Mouse (Mus musculus) neutrophil, adult 5-6 weeks (primary cell): ENCODE results near the gene Palm3. TPM values are rescaled to one million over a fixed set of nuclear protein-coding genes. Genes with fewer than 3 reads are reported as not detected.

Experiments
- ATAC-seq: fragments of 151-379, 151-347 bp; 2 replicates; pipeline ENCODE4 v1.8.0; 2017; ENCODE audit warnings: mild to moderate bottlenecking, moderate TSS enrichment; ENCODE audit not compliant: insufficient number of reproducible peaks, poor library complexity, low FRiP score, severe bottlenecking; ENCODE audit errors: extremely low read depth
- total RNA-seq: library from RNA; stranded (forward); fragments of 200-1000 nt; gene quantifications from 2 replicates; pipeline ENCODE4 v1.2.3, GENCODE M21; 2017

Palm3 gene
- total RNA-seq, 1 experiment from 2014 or later: 0.35 TPM

DNA sequence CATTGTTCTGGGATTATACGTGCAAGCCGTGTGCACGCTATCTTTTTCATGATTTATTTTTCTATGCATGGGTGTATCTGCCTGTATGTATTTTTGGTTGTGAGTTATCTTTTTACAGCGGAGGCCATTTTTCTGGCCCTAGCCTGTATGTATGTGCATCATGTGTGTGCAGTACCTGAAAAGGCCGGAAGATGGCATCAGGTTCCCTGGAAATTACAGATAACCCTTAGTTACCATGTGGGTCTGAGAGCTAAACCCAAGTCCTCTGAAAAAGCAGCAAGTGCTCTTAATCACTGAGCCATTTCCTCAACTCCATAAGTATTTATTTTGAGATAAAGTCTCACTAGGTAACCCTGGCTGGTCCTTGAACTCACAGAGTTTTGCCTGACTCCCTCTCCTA is 32.0 kb downstream of the Palm3 start:
- ATAC-seq: no peak

DNA sequence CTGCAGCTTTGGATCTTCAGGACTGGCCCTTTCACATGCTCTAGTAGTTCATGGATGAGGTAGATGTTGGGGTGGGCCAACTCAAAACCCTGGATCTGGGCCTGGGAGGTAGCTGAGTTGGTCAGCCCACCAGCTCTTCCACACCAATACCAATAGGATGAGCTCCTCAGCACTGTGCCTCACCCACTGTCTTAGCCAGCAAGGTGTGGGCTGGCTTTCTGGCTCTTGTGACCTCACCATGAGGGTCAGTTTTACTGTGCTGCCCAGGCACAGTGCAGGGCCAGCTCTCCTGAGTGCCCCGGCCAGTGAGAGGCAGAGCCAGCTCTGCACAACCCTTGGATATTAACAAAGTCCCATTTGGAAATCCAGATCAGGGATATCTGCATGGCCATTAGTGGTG is 36.6 kb downstream of the Palm3 start:
- no peak for ATAC-seq

DNA sequence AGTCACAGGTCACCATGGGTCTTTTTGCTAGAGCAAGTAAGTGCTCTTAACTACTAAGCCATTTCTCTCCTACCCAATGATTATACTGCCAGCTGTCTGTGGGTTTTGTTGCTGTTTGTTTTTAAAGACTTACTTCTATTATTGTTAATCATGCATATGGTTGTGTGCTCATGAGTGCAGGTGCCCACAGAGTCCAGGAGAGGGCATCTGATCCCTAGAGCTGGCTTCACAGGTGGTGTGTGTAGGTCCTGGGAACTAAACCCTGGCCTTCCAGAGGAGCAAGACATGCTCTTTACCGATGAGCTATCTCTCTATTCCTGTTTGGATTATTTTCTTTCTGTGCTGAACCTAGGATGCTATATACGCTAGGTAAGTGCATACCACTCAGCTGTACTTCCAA is 38.0 kb downstream of the Palm3 start:
- no peak for ATAC-seq

DNA sequence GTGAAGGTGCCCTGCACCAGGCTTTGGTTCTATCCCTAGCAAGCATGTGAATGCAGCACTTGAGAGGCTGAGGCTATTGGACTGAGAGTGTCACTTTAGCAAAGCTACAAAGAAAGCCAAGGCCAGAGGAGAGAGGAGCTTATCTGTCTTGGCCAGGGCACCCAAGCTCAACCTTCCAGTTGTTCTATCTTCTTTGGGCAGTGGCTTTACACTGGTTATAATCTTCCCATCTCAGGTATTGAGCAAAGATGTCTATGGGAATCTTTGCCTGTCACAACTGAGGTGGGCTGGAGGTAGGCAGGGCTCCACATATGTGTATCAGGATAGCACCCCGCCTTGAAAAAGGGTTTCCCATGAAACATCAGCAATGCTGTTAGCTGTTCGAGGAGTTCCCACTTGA is 39.0 kb downstream of the Palm3 start:
- ATAC-seq: no peak

DNA sequence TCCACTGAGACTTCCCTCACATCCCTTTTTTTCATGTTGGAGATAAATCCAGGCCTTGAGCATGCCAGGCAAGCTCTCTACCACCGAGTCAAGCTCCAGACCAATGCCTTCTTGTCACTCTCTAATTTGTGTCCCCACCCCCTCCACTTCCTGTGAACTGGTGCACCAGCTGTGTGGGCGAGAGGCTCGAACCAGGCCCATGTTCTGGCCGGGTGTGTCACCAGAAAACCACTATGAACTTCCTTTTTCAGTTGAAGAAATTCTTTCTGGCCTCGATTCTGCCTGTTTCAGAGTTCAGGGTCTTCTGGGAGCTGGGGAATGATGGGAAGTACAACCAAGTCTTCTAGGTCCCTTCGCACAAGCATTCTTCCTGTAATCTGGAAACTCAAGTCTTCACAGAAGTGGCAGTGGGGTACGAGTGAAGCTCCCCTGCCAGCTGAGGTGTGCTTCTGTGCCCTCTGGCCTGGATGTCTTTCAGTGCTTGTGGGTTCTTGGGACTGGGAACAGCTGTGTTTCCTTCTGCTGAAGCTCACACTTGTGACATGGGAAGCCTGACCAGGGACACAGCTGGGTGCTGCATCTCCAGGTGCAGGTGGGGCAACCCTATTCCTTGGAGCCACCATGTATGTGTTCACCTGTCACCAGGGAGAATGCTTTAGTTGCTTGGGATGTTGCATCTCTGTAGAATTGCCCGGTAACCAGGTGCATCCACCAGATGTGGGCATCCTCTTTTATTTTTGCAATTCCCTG is 42.8 kb downstream of the Palm3 start:
- no peak; the same call in 1 of the 2 replicates for ATAC-seq

DNA sequence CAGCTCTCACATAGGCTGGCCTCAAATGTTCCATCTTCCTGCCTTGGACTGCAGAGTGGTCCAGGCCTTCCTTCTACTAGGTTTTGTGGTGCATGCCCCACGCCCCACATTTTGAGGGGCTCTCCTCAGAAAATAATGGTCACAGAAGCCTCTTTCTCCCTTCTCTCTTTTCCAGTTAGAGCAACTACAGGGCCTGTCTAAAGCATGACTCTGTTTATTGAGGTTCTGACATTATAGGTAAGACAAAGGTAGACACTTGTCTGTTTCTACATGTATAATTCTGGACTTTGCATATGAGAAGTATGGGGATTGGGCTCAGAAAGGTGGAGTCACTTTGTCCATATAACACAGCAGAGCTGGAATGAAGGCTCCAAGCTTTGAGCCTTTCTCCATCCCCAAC is 43.8 kb downstream of the Palm3 start, which contains the start of gene Gm10643:
Gm10643 (minus strand) TSS at position 101 of the 400 bp plus-strand sequence.
- ATAC-seq: no peak

DNA sequence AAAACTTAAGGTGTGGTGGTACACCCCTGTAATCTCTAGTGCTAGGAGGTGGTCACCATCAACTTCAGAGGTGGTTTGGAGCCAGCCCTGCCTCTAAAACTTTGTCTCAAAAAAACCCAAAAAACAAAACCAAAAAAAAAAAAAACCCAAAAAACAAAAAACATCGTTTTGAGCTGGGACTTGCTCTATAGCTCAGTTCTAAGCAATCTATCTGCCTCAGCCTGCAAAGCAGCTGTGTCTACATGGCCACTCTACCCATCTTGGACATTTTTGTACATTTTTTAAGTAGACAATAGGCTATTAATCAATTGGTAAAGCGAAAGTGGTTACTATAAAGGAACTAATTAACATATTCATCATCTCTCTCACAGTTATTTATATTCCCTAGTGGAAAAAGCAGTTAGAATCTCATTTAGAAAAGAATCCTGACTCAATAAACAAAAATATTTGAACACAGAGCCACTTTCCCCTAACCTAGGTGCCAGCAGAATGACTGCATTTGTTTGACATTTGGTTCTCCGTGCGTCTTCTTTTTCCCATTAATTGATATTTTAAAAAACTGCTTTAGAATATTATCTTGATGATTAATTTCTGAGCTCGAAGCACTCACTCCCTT is 44.3 kb downstream of the Palm3 start:
- ATAC-seq: no peak

DNA sequence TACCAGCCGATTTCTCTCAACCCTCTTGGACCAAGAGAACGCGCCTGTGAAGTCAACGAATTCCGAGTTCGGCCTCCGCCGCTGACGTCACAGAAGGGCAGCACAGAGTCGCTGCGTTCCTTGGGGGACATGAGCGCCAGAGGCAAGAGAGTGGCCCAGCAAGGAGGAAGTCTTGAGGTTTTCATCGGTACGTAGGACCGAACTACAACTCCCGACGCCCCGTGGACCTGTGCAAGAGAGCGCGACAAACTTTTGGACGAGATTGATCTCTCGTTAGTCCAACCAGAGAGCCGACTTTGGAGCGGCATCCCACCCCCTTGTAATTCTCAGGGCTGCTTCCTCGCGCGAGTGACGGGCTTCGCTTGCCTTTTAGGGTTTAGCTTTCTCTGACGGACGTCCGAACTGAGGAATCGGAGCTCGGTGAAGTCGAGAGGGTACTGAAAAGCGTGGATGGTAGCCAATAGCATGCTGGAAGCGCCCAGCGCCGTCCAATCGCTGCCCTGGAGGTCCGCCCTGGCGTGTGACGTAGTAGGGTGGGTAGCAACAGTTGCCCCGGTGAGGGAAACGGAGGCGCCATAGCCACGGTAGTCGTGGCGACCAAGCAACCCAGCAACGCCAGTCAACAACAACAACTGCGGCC is 45.1 kb downstream of the Palm3 start, which contains the start of gene Rfx1:
Rfx1 (plus strand) TSS at position 544 of the 640 bp plus-strand sequence.
- peak; percentile 83 for ATAC-seq

DNA sequence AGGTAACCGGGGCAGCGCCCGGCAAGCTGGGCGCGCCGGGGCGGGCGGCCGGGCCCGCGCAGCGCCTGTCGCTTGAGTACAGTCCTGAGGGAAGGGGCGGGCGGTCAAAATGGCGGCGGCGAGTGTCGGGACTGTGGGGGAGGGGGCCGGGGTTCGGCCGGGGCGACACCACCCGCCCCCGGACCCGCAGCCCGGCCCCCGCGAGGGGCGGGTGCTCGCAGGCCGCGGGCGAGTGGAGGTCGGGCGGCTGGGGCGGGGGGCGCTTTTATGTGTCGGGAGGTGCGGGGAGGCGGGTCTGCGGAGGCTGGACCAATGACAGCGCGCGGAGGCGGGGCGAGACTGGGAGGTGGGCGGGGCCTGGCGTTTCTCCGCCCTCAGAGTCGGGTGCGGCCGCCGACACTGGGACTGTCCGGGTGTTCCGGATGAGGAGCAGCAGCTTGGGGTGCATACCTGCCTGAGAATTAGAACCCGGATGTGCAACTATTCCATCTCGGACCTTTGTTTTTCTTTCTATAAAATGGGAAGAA is 45.8 kb downstream of the Palm3 start:
- peak; percentile 37 for ATAC-seq

DNA sequence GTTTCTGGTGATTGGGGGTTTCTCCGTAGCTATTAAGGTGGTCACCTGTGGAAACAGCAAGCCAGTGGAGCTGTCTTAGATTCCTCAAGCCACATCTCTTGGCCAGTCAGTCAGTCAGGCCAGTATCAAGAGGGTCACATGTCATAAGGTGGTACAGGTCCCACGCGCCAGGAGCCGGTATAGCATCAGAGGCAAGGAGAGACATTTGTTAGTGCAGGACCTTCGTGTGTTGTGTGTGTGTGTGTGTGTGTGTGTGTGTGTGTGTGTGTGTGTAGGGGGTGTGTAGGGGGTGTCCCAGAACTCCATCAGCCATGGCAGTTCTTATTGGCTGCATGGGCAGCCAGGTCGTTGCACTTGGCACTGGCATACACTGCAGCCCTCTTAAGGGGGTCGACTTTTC is 46.6 kb downstream of the Palm3 start:
- ATAC-seq: no peak

DNA sequence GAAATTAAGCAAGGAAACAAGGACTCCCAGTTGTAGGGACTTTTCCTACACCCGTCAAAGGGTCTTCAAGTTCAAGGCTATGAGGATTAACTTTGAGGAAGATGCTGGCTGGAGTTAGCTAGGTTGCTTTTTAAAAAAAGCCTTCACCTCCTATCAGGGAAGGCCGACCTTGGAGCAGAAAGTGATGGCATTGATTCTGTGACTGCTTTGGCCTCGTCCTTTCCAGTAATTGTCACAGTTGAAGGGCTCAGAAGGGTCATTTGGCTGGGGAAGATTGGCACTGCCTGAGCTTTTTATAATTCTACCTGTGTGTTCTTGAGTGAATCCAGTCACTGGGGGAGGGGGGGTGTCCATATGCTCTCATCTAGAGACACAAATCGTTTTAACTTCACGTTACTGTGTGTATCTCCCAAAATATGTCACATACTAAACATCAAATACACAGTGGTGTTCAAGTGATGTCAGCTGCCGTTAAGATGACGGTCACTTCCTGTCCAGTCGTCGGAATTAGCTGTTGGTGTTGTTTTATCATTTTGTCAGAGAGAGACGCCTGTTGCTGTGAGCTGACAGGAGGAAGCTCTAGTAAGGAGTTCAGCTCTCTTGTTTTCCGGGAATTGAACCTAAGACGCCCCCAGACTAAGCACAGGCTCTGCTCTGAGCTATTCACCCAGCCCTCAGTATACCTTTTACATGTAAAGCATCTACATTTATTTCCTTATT is 47.2 kb downstream of the Palm3 start:
- ATAC-seq: no peak

DNA sequence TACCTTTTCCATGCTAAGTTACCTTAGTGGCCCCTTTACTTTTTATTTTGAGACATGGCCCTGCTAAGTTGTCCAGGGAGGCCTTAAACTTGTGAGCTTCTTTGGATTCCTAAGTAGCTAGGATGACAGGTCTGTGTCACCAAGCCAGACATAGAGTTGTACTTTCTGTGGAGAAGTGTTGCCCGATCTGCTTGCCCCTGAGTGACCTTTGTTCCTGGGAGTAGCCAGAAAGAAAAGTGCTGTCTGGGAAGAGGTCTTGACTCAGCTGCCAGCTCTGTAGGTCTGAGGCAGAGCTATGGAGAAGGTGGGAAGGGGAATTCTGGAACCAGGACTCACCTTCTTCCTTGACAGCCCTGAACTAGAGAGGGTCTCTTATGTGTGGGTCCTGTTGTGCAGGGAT is 47.9 kb downstream of the Palm3 start:
- ATAC-seq: no peak

DNA sequence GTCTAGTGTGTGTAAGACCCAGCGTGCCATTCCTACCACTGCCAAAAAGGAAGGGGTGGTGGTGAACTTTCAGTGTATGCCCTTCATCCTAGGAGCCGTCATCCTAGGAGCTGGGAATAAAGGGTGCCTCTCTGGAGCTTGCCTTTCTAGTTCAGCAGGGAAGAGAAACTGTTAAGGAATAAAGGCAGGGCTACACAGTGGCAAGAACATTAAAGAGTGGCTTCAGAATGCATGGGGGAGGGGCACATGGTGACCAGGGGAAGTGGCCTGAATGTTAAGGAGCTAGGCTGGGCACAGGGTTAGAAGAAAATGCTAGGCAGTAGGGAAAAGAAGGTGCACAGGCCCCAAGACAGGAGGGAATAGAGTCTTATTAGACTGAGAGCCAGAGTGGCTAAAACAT is 48.5 kb downstream of the Palm3 start:
- ATAC-seq: no peak

DNA sequence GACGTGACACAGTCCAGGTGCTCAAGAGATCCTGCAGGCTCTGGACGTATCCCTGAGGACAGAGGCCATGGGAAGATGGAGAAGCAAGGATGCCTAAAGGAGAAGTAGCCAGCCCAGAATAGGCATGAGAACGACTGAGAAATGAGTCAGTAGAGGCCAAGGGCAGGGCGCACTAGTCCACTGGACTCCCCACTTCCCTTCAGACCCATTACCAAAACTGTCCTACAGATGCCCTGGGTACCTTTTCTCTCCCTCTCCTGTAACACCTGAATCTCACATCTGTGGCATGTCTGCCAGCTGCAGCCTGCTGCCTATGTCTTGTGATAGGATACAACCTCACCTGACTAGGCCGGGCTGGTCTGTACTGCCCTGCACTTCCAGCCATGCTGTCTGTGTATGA is 49.0 kb downstream of the Palm3 start:
- no peak for ATAC-seq

DNA sequence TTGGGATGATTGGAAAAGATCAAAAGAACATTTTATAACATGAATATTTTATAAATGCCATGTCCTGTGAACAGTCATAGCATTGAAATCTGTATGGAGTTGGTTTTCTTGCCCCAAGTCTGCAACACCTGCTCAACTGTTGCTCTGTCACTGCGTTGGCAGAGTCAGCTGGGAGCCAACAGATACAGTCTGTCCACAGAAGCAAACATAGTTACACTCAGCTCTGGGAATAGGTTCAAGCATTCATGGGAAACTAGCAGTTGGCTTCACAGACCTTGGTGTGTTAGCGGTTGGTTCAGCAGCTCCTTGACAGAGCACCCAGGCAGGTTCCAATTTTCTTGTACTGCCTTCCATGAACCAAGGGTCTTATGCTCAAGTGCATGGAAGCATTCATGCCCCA is 49.4 kb downstream of the Palm3 start:
- no peak for ATAC-seq

DNA sequence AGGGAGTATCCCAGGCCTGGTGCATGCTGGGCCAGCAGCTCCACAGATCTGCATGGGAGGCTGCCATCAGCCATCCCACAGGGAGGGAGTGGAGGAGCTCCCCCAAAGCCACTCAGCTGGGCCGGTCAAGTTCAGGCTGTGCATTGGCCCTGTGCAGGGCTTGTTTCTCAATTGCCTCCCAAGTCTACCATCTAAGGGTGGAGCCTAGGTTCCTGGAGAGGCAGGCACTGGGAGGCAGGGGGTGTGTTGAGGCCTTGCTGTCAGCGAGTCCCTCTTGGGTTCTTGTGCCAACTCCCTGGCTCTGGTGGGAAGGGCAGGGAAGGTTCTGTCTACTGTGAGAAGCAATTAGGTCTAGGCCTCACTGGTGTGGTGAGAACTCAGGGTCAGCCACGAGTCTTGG is 50.6 kb downstream of the Palm3 start:
- ATAC-seq: no peak

DNA sequence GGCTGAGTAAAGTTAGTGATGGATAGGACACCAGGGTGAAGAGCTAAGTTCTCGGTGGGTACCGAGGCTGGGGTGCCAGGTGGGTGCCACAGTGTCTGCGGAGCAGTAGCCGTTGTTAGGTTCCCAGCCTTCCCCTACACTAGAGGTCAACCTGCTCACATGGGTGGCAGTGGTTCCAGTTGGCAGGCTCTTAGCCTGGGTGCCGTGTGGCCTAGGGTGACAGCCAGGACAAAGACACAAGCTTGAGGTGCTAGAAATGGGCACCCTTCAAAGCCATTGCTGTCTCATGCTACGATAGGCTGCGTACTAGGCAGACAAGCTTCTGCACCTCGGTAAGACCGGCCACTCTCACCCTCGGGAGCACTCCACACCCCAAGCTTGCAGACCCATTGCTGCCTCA is 51.0 kb downstream of the Palm3 start:
- ATAC-seq: no peak

DNA sequence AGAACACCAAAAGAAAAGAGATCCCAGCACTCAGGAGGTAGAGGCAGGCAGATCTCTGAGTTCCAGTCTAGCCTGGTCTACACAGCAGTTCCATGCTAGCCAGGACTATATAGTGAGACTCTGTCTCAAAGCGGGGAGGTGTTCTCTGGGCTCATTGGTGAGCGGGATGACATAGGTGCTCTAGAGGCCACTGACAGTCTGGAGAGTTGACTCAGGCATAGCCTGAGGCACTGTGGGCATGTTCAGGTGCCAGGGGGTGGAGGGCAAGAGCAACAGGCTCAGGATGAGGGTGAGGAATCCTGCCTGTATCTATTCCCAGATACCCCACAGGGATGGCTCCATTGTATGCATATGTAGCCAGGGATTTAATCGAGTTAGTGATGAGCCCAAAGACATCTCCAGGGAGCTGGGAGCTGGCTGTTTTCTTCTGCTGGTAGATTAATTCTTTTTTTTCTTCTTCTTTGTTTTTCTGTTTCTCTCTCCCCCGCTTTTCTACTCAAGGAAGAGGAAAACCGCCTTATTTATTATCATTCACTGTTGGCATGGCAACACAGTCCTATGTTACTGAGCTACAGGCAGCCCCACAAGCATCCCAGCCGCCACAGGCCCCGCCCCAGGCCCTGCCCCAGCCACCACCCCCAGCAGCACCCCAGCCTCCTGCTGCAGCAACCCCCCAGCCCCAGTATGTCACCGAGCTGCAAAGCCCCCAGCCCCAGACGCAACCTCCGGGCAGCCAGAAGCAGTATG is 52.1 kb downstream of the Palm3 start:
- no peak for ATAC-seq

DNA sequence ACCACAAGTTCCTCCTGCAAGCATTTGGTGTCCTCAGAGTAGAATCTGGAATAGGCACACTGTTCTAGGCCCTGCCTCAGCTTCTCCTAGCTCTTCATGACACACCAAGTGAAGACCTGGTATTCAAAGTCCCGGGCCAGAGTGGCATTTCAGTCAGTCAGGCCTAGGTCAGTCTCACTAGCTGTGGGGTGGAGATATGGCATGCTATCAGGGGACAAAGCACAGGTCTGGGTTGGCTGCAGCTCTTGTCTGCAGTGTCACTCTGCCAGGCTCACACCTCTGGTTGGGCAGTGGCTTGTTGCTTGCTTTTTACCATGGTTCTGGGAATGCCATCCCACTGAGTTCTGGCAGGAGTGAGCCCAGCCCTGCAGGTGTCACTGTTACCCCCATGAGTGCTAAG is 55.1 kb downstream of the Palm3 start:
- ATAC-seq: no peak
